8 mouse cellular contexts compared by ENCODE assay signal in genomic region chr6:48487747-48488725, GRCm38 (mm10). TPM values are rescaled to one million over a fixed set of nuclear protein-coding genes. Genes with fewer than 3 reads are reported as not detected.
DNase-seq lines count a peak whose midpoint lies in the region; ATAC-seq lines count a peak whose summit lies in the region.

No protein-coding gene starts in this region.

- H3K4me1 ChIP-seq in embryonic facial prominence, embryonic 15.5 days: peaks cover 22% of the 10 kb centered on the region
- peaks cover 22% of the 10 kb centered on the region for H3K4me1 ChIP-seq in limb, embryonic 12.5 days (replicated peaks)
- peaks cover 9% of the 10 kb centered on the region; the same call in 1 of the 2 replicates for H3K4me1 ChIP-seq in neural tube, embryonic 15.5 days

- H3K4me3 ChIP-seq in embryonic facial prominence, embryonic 15.5 days (replicated peaks): peak overlapping the region; percentile 37
- peak overlapping the region; percentile 41 for H3K4me3 ChIP-seq in limb, embryonic 12.5 days (replicated peaks)
- H3K4me3 ChIP-seq in neural tube, embryonic 15.5 days (replicated peaks): no peak overlapping the region

- no peaks in the 10 kb centered on the region for H3K9me3 ChIP-seq in embryonic facial prominence, embryonic 15.5 days (replicated peaks)
- no peaks in the 10 kb centered on the region for H3K9me3 ChIP-seq in limb, embryonic 12.5 days
- H3K9me3 ChIP-seq in neural tube, embryonic 15.5 days (replicated peaks): no peaks in the 10 kb centered on the region

- H3K36me3 ChIP-seq in embryonic facial prominence, embryonic 15.5 days: no peaks in the 10 kb centered on the region
- H3K36me3 ChIP-seq in limb, embryonic 12.5 days: no peaks in the 10 kb centered on the region
- H3K36me3 ChIP-seq in neural tube, embryonic 15.5 days: no peaks in the 10 kb centered on the region

- peak; percentile 22 for DNase-seq in R1 (ENCODE audit: low read depth, low spot score)
- peak; percentile 30 to 47 for DNase-seq in heart, postnatal 10 days
- DNase-seq in thymus, postnatal 14 days: no peak
- no peak for DNase-seq in cerebellum, adult 9-11 months
- DNase-seq in frontal cortex, postnatal 25 days (ENCODE audit: low spot score in 2 of 2): no peak

- peak overlapping the region; percentile 69 for H3K27ac ChIP-seq in embryonic facial prominence, embryonic 15.5 days (replicated peaks)
- peak overlapping the region; percentile 74 for H3K27ac ChIP-seq in limb, embryonic 12.5 days
- H3K27ac ChIP-seq in neural tube, embryonic 15.5 days (replicated peaks): no peak overlapping the region

- intact Hi-C loops in heart, postnatal 10 days (cut with DNase I): no loop called here

- H3K27me3 ChIP-seq in embryonic facial prominence, embryonic 15.5 days: no peaks in the 10 kb centered on the region
- peaks cover 19% of the 10 kb centered on the region for H3K27me3 ChIP-seq in limb, embryonic 12.5 days
- no peaks in the 10 kb centered on the region for H3K27me3 ChIP-seq in neural tube, embryonic 15.5 days (replicated peaks)

- H3K9ac ChIP-seq in embryonic facial prominence, embryonic 15.5 days: peak overlapping the region; percentile 23; the same call in 1 of the 2 replicates
- H3K9ac ChIP-seq in limb, embryonic 12.5 days (replicated peaks): peak overlapping the region; percentile 68
- H3K9ac ChIP-seq in neural tube, embryonic 15.5 days (replicated peaks): peak overlapping the region; percentile 23; the same call in 1 of the 2 replicates

- peak overlapping the region; percentile 62 for H3K4me2 ChIP-seq in embryonic facial prominence, embryonic 15.5 days (replicated peaks)
- peak overlapping the region; percentile 70 for H3K4me2 ChIP-seq in limb, embryonic 12.5 days
- peak overlapping the region; percentile 46 for H3K4me2 ChIP-seq in neural tube, embryonic 15.5 days

- peak; percentile 65 for ATAC-seq in embryonic facial prominence, embryonic 15.5 days (ENCODE audit: insufficient number of reproducible peaks, low FRiP score, low TSS enrichment, low read depth)
- ATAC-seq in limb, embryonic 12.5 days (ENCODE audit: insufficient number of reproducible peaks, insufficient read depth, low FRiP score, low TSS enrichment, low read depth): peak; percentile 49; the same call in 1 of the 2 replicates
- ATAC-seq in neural tube, embryonic 15.5 days (ENCODE audit: low FRiP score): no peak

- WGBS in embryonic facial prominence, embryonic 15.5 days: 8% methylated on average over 16 of the region's 25 CpGs
- 9% methylated on average over 24 of the region's 25 CpGs for WGBS in limb, embryonic 12.5 days
- WGBS in neural tube, embryonic 15.5 days: 16% methylated on average over 20 of the region's 25 CpGs

RNA-seq across cellular contexts. Expression of gene Sspo, which starts 40.0 kb away (rescaled TPM):
- polyA plus RNA-seq in embryonic facial prominence, embryonic 15.5 days (2015; fragmentation: Nextera tagmentation; extraction: Ambion mirVana): 0.25 and 0.51 TPM in 2 replicates
- 1 to 10 TPM in 1 of 2 experiments, under 1 TPM in 1; 0.62 to 1.2 TPM for total RNA-seq in heart, postnatal 10 days (2021)
- 0.33 and 0.38 TPM in 2 replicates for polyA plus RNA-seq in limb, embryonic 12.5 days (2016; fragmentation: Nextera tagmentation; extraction: Ambion mirVana)
- polyA plus RNA-seq in neural tube, embryonic 15.5 days (2015; fragmentation: Nextera tagmentation; extraction: Ambion mirVana): 0.34 and 0.54 TPM in 2 replicates

RNA-seq across cellular contexts. Expression of gene Zfp467, which starts 42.4 kb away (rescaled TPM):
- 28.5 and 29.5 TPM in 2 replicates for polyA plus RNA-seq in embryonic facial prominence, embryonic 15.5 days (2015; fragmentation: Nextera tagmentation; extraction: Ambion mirVana)
- 10 to 100 TPM; 17.8 to 25.2 TPM for total RNA-seq in heart, postnatal 10 days (2021)
- polyA plus RNA-seq in limb, embryonic 12.5 days (2016; fragmentation: Nextera tagmentation; extraction: Ambion mirVana): 23.5 and 23.7 TPM in 2 replicates
- 27.6 and 33.6 TPM in 2 replicates for polyA plus RNA-seq in neural tube, embryonic 15.5 days (2015; fragmentation: Nextera tagmentation; extraction: Ambion mirVana)

RNA-seq across cellular contexts. Expression of gene Atp6v0e2, which starts 49.4 kb away (rescaled TPM):
- polyA plus RNA-seq in embryonic facial prominence, embryonic 15.5 days (2015; fragmentation: Nextera tagmentation; extraction: Ambion mirVana): 21.9 and 25.7 TPM in 2 replicates
- total RNA-seq in heart, postnatal 10 days (2021): 10 to 100 TPM; 14.4 to 15.7 TPM
- polyA plus RNA-seq in limb, embryonic 12.5 days (2016; fragmentation: Nextera tagmentation; extraction: Ambion mirVana): 5.5 and 6.9 TPM in 2 replicates
- 295 and 349 TPM in 2 replicates for polyA plus RNA-seq in neural tube, embryonic 15.5 days (2015; fragmentation: Nextera tagmentation; extraction: Ambion mirVana)

Comparison
In these comparisons a context has a peak if more than half of its experiments do, and no peak if none do; other contexts are left out.
1. DNase-seq: peak in R1 (single experiment) and heart, postnatal 10 days (2 of 2); none in thymus, postnatal 14 days (single experiment), cerebellum, adult 9-11 months (single experiment) and frontal cortex, postnatal 25 days (0 of 2).
2. RNA of gene Atp6v0e2, which starts 49.4 kb away (polyA plus RNA-seq): 295 to 349 TPM in neural tube, embryonic 15.5 days; 21.9 to 25.7 TPM in embryonic facial prominence, embryonic 15.5 days and 5.5 to 6.9 TPM in limb, embryonic 12.5 days; every median in the first group is over 10 times any median in the second.
3. Peak in every context shown above with its lines, with median percentiles within 50 percentile points of each other: H3K4me2 ChIP-seq and H3K9ac ChIP-seq.